Mouse (Mus musculus) heart, embryonic 13.5 days (tissue): Measurements from ENCODE around the gene Slc16a10. TPM values are rescaled to one million over a fixed set of nuclear protein-coding genes. Genes with fewer than 3 reads are reported as not detected.

ENCODE experiments used
- ATAC-seq: fragments of 200-750 bp; cut with Nextera tagmentation; 2 replicates; pipeline ENCODE4 v1.8.0; 2017; ENCODE audit warnings: moderate TSS enrichment; ENCODE audit not compliant: insufficient number of reproducible peaks, low FRiP score, low TSS enrichment; ENCODE audit errors: extremely low read depth
- H3K27ac ChIP-seq: fragments of 300-500 bp; sonication (generic); replicated peaks from 2 replicates; pipeline ENCODE4 v1.5.1; 2015; ENCODE audit warnings: moderate library complexity, mild to moderate bottlenecking, inconsistent platforms
- H3K27me3 ChIP-seq: fragments of 300-500 bp; sonication (generic); replicated peaks from 2 replicates; pipeline ENCODE4 v1.6.1; 2015; ENCODE audit warnings: mild to moderate bottlenecking, inconsistent platforms
- H3K36me3 ChIP-seq: fragments of 300-500 bp; sonication (generic); 2 replicates; pipeline ENCODE4 v1.6.1; 2015; ENCODE audit warnings: mild to moderate bottlenecking, inconsistent platforms
- H3K4me1 ChIP-seq: fragments of 300-500 bp; sonication (generic); 2 replicates; pipeline ENCODE4 v1.6.1; 2015; ENCODE audit warnings: inconsistent platforms
- H3K4me2 ChIP-seq: fragments of 300-500 bp; sonication (generic); 2 replicates; pipeline ENCODE4 v1.6.1; 2015; ENCODE audit warnings: inconsistent platforms, mild to moderate bottlenecking, moderate library complexity
- H3K4me3 ChIP-seq: fragments of 300-500 bp; sonication (generic); 2 replicates; pipeline ENCODE4 v1.5.1; 2015; ENCODE audit warnings: moderate library complexity, mild to moderate bottlenecking, inconsistent platforms
- H3K9ac ChIP-seq: fragments of 300-500 bp; sonication (generic); 2 replicates; pipeline ENCODE4 v1.6.1; 2015; ENCODE audit warnings: inconsistent platforms, mild to moderate bottlenecking, moderate library complexity
- H3K9me3 ChIP-seq: fragments of 300-500 bp; sonication (generic); 2 replicates; pipeline ENCODE4 v1.6.1; 2016; ENCODE audit warnings: inconsistent platforms
- WGBS: fragments of 180-500 bp; shearing (Covaris S2); methylation state at CpG from one replicate; pipeline ENCODE4 v1.1.7; 2015; ENCODE audit warnings: mixed read lengths; 5-methylcytosine and 5-hydroxymethylcytosine counted together
- polyA plus RNA-seq: library from polyadenylated mRNA; unstranded; fragments of >200 nt; fragmentation: Nextera tagmentation; extraction: Ambion mirVana; gene quantifications from 2 replicates; pipeline ENCODE4 v1.2.1, GENCODE M21; 2015

The Slc16a10 gene
- polyA plus RNA-seq, 1 experiment from 2014 or later: 14.9 TPM

DNA sequence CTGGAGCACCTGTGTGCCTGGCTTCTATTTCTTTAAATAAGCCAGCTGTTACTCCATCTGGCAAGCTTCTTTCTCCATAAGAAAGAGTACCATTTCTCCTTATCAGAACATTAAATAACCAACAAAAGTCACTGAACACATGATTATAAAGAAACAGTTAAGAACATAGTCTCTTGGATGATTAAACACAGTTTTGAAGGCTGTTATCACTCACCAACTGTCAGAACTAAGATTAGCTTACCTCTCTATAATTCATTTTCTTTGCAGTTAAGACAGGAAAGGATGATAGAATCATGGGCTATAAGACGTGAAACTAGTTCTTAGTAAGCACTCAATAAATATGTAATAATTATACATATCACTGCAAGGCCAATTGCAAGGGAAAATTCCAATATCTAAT, 36.9 kb downstream of the Slc16a10 start:
- H3K4me3 ChIP-seq: no peak overlapping the region
- no peaks in the 10 kb centered on the region for H3K27me3 ChIP-seq
- H3K36me3 ChIP-seq: no peaks in the 10 kb centered on the region
- no peaks in the 10 kb centered on the region for H3K9me3 ChIP-seq
- 78% methylated on average over 1 of the region's 1 CpGs for WGBS
- H3K4me2 ChIP-seq: no peak overlapping the region
- no peak for ATAC-seq
- no peak overlapping the region for H3K9ac ChIP-seq
- H3K4me1 ChIP-seq: peaks cover 22% of the 10 kb centered on the region
- no peak overlapping the region for H3K27ac ChIP-seq

DNA sequence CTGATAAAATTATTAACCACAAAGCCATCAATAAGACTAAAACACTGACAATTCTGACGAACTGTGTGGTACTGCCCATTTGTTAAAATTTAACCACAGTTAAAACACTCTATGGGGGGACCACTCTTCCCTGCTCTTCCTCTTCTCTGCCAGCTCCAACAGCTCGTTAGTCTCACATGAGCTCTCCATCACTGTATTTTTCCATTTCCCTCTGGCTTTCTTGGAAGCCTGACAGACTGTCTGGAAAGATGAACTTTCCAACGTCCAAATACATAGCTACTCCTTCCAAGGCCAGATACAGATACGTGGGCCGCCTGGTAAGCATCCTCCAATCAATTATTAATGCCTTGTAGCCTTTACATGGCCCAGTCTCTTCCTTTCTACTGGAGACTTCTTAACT, 38.3 kb downstream of the Slc16a10 start:
- Histone ChIP-seq H3K9me3 (no peaks in the 10 kb centered on the region), H3K27ac (no peak overlapping the region), H3K27me3 (no peaks in the 10 kb centered on the region), H3K4me2 (no peak overlapping the region), H3K4me1 (peaks cover 16% of the 10 kb centered on the region), H3K36me3 (no peaks in the 10 kb centered on the region), H3K4me3 (no peak overlapping the region), H3K9ac (no peak overlapping the region)
- no peak for ATAC-seq
- 67% methylated on average over 5 of the region's 5 CpGs for WGBS

DNA sequence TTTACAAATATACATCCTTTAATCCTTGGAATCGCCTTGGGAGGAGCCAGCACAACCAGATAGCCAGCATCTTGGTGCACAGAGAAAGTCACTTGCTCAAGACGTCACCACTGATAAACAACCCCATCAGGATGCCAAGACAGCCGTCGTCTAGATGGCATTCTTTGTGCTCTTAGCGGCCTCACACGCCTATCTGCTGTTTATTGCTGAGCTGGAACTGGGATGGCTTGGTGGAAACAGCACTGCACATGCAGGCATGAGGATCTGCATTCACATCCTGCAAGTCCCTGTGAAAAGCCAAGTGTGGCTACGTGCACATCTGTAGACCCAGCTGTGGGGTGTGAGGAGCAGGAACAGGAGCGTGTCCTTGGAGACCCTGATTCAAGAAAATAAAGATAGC, 39.1 kb downstream of the Slc16a10 start:
- H3K4me1 ChIP-seq: peaks cover 12% of the 10 kb centered on the region
- H3K9me3 ChIP-seq: no peaks in the 10 kb centered on the region
- H3K27ac ChIP-seq: no peak overlapping the region
- H3K36me3 ChIP-seq: no peaks in the 10 kb centered on the region
- no peak for ATAC-seq
- no peak overlapping the region for H3K4me3 ChIP-seq
- no peak overlapping the region for H3K4me2 ChIP-seq
- no peak overlapping the region for H3K9ac ChIP-seq
- H3K27me3 ChIP-seq: no peaks in the 10 kb centered on the region
- whole genome bisulfite sequencing: 47% methylated on average over 8 of the region's 8 CpGs

DNA sequence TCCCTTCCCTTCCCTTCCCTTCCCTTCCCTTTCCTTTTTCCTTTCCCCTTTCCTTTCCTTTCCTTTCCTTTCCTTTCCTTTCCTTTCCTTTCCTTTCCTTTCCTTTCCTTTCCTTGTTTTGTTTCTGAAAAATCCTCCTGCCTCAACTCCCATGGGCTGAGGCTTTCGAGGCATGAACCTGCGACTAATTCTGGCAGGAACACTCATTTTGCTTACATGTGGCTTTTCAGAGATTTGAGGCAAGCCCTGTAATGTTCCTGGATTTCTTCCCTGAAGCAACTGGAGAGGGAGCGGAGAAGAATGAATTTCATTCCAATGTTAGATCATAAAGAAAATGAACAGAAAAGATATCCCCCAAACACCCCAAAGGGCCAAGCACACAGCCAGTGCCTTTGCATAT, 39.9 kb downstream of the Slc16a10 start:
- WGBS: 84% methylated on average over 3 of the region's 3 CpGs
- Histone ChIP-seq H3K9ac (no peak overlapping the region), H3K27me3 (no peaks in the 10 kb centered on the region), H3K27ac (no peak overlapping the region), H3K4me1 (peaks cover 9% of the 10 kb centered on the region), H3K36me3 (no peaks in the 10 kb centered on the region), H3K4me2 (no peak overlapping the region), H3K4me3 (no peak overlapping the region), H3K9me3 (no peaks in the 10 kb centered on the region)
- ATAC-seq: no peak

DNA sequence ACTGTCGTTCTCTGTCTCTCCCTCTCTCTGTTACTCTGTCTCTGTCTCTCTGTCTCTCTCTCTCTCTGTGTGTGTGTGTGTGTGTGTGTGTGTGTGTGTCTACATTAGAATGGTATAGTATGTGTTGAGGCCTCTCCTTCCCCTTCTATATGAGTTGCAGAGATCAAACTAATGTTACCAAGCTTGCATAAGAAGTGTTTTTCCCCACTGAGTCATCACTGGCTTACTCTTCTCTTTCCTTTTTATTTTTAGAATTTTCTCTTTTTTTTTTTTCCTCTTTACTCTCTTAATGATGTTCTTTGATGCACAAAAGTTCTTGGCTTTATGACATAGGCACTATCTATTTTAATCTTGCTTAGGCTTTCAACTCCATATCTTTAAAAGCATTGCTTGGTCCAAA, 43.6 kb downstream of the Slc16a10 start:
- Histone ChIP-seq H3K4me2 (no peak overlapping the region), H3K9me3 (no peaks in the 10 kb centered on the region), H3K4me3 (no peak overlapping the region), H3K9ac (no peak overlapping the region), H3K36me3 (no peaks in the 10 kb centered on the region), H3K4me1 (peaks cover 30% of the 10 kb centered on the region), H3K27me3 (no peaks in the 10 kb centered on the region), H3K27ac (no peak overlapping the region)
- ATAC-seq: no peak
- 70% methylated on average over 1 of the region's 1 CpGs for WGBS

DNA sequence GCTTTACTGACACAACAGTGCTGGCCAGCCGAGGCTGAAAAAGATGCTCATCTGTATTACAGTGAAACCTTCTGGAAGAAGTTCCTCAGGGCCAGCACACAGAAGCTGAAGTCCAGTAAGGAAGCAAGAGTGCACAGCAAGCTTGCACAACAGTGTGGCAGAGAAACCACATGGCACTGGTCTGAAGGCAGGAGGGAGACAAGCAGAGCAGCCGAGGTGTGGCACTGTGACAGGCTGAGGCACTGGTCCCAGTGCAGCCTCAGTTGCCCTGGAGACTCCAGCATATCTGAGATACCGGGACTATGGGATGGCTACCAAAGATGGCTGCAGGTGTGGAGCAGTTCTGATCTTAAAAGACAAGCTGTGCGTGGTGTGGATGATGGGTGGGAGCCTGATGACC, 44.5 kb downstream of the Slc16a10 start:
- Histone ChIP-seq H3K27me3 (no peaks in the 10 kb centered on the region), H3K9me3 (peaks cover 3% of the 10 kb centered on the region; the same call in 1 of the 2 replicates), H3K36me3 (no peaks in the 10 kb centered on the region), H3K4me2 (no peak overlapping the region), H3K4me3 (no peak overlapping the region), H3K4me1 (peaks cover 24% of the 10 kb centered on the region), H3K9ac (no peak overlapping the region), H3K27ac (no peak overlapping the region)
- ATAC-seq: no peak
- 61% methylated on average over 4 of the region's 4 CpGs for WGBS

DNA sequence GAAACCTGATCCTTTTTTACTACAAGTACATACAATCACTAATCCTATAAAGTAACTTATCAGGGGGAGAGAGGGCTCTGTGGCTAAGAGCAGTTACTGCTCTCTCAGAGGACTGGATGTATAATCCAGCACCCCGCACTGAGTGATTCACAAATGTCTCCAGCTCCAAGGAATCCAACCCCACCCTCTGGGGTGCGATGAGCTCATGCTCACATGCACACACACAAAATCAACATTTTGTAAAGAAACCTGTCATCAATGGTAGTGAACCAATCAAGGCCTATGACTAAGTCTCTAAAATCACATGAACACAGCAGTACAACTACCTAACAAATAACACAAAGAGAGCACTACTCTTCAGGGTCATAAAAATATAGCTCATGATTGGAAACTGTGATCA, 47.3 kb downstream of the Slc16a10 start:
- WGBS: 74% methylated on average over 2 of the region's 2 CpGs
- H3K27ac ChIP-seq: no peak overlapping the region
- no peak for ATAC-seq
- peaks cover 46% of the 10 kb centered on the region for H3K4me1 ChIP-seq
- peaks cover 3% of the 10 kb centered on the region; the same call in 1 of the 2 replicates for H3K9me3 ChIP-seq
- no peak overlapping the region for H3K9ac ChIP-seq
- no peaks in the 10 kb centered on the region for H3K27me3 ChIP-seq
- H3K36me3 ChIP-seq: no peaks in the 10 kb centered on the region
- H3K4me3 ChIP-seq: no peak overlapping the region
- H3K4me2 ChIP-seq: no peak overlapping the region

DNA sequence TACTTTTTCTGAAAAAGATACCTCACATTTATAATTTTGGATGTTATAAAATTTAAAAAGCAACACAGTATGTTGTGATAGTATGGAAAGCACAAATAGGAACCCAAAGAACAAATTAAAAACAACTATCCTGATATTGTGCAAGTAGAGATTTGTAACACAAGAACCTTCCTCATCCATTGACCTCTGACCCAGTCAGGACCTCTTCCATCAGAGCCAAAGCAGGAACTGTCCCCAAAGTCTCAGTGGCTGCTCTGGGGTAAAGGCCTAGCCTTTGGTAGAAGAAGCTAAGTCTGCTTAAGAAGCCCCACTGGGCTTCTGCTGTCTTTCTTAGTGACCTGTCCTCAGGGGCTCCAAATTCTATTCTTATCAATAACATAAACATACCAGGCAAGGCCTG, 48.5 kb downstream of the Slc16a10 start:
- Histone ChIP-seq H3K4me3 (no peak overlapping the region), H3K27me3 (no peaks in the 10 kb centered on the region), H3K9me3 (peaks cover 3% of the 10 kb centered on the region; the same call in 1 of the 2 replicates), H3K36me3 (no peaks in the 10 kb centered on the region), H3K4me2 (no peak overlapping the region), H3K9ac (no peak overlapping the region), H3K4me1 (peaks cover 49% of the 10 kb centered on the region), H3K27ac (no peak overlapping the region)
- ATAC-seq: no peak

DNA sequence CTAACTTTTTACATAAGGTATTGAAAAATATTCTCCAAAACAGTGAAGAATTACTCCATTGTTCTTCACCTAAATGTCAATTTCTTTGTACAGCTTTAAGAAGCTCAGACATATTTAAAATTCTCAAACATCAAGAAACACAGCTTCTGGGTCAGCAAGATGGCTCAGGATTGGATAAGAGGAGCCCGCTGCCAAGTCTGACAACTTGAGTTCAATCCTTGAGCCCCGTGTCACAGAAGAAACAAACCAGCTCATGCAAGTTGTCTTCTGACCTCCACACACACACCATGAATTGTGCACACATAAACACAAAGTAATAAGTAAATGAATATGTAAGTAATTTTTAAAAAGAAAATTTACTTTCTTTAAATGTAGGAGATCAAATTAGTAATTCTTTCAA, 50.6 kb downstream of the Slc16a10 start:
- no peak for ATAC-seq
- H3K4me1 ChIP-seq: peaks cover 51% of the 10 kb centered on the region
- no peaks in the 10 kb centered on the region for H3K27me3 ChIP-seq
- no peaks in the 10 kb centered on the region for H3K36me3 ChIP-seq
- 61% methylated on average over 2 of the region's 2 CpGs for WGBS
- no peak overlapping the region for H3K9ac ChIP-seq
- H3K4me2 ChIP-seq: no peak overlapping the region
- no peak overlapping the region for H3K4me3 ChIP-seq
- 0 out of 2 replicates have a peak overlapping the region, but pooled peaks have one; percentile 40 for H3K27ac ChIP-seq
- H3K9me3 ChIP-seq: peaks cover 3% of the 10 kb centered on the region; the same call in 1 of the 2 replicates

DNA sequence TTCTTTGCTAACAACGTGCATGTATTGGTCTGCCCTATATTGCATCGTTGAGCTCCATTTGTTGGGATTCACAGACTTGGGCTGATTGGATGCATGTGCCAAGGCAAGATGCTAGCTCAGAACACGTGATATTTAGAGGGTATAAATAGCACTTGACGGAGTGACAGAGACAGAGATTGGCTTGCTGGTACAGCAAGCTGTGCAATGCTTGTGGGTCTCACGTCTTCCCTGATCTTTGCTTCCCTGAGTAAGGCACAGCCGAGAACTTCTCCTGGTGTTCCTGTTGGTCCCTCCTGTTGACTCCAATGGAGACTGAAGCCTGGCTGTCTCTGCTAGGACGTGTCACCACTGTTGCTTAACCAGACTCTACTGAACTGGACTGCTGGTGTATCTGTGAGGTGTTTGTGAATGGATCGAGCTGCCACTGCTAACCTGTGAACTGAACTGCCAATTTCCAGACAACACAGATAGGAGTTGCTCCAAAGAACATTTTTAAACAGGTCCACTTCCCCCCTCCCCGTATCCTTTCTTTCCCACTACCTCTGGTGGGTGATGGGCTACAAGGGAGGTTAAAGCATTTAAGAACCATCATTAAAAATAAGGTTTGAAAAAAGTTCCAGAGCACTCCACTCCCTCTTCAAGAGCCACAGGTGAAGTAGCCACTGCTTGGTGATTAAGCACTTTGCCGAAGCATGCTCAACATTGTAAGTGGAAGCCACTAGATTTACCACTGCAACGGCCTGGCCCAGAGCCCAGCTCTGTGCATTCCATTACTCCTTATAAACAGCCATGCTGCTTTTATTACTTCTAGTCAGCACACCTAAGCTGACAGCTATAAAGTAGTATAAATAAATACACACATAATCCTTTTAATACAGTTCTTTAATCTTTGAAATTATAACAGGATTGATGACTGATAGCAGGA, 51.3 kb downstream of the Slc16a10 start:
- H3K9me3 ChIP-seq: peaks cover 3% of the 10 kb centered on the region; the same call in 1 of the 2 replicates
- peak overlapping the region; percentile 80 for H3K27ac ChIP-seq
- WGBS: 52% methylated on average over 11 of the region's 11 CpGs
- ATAC-seq: no peak
- no peaks in the 10 kb centered on the region for H3K27me3 ChIP-seq
- H3K9ac ChIP-seq: no peak overlapping the region
- peak overlapping the region; percentile 49 for H3K4me2 ChIP-seq
- H3K4me1 ChIP-seq: peaks cover 53% of the 10 kb centered on the region
- H3K36me3 ChIP-seq: no peaks in the 10 kb centered on the region
- no peak overlapping the region for H3K4me3 ChIP-seq

DNA sequence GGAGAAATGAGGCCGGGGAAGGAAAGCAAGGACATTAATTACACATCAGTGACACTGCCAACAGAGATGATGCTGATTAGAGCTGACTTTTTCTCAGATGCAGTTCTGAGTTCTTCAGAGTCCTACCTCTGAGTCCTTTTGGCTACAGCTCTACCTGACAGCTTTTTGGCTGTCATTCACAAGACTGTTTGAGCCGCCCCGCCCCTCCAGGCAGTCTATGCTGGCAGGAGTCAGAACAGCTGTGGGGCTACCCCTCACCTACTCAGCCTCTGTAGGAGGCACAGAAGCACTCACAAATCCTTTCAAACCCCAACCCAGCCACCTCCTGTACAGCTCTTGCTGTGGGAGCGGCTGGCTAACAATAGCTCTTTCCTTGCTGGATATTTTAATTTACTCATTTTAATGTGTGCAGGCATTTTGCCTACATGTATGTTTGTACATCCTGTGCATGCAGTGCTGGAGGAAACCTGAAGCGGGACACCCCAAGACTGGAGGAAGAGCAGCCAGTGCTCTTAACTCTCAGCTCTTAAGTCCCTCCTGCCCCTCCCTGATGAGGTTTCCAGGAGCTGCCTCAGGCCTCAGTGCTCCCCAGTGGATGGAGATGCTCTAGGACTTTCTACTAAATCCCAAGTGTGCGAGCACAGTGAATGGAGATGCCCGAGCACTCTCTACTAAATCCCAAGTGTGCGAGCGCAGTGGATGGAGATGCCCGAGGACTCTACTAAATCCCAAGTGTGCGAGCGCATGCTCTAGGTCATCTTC, 57.5 kb downstream of the Slc16a10 start:
- H3K27me3 ChIP-seq: no peaks in the 10 kb centered on the region
- no peak overlapping the region for H3K9ac ChIP-seq
- no peaks in the 10 kb centered on the region for H3K36me3 ChIP-seq
- H3K4me3 ChIP-seq: no peak overlapping the region
- H3K4me2 ChIP-seq: no peak overlapping the region
- H3K9me3 ChIP-seq: no peaks in the 10 kb centered on the region
- H3K4me1 ChIP-seq: peaks cover 29% of the 10 kb centered on the region
- no peak for ATAC-seq
- WGBS: 75% methylated on average over 12 of the region's 12 CpGs
- H3K27ac ChIP-seq: no peak overlapping the region
